Mouse (Mus musculus) lung, postnatal 0 days (tissue): ENCODE data around the gene Smarca4.

Experiments used
- CTCF ChIP-seq: IDR thresholded peaks from 2 replicates; pipeline ENCODE4 v1.5.1; 2016; ENCODE audit warnings: antibody characterized with exemption, mild to moderate bottlenecking
- EP300 ChIP-seq: IDR thresholded peaks from 2 replicates; pipeline ENCODE4 v1.6.1; 2016; ENCODE audit warnings: antibody characterized with exemption, mild to moderate bottlenecking, control low read depth

DNA sequence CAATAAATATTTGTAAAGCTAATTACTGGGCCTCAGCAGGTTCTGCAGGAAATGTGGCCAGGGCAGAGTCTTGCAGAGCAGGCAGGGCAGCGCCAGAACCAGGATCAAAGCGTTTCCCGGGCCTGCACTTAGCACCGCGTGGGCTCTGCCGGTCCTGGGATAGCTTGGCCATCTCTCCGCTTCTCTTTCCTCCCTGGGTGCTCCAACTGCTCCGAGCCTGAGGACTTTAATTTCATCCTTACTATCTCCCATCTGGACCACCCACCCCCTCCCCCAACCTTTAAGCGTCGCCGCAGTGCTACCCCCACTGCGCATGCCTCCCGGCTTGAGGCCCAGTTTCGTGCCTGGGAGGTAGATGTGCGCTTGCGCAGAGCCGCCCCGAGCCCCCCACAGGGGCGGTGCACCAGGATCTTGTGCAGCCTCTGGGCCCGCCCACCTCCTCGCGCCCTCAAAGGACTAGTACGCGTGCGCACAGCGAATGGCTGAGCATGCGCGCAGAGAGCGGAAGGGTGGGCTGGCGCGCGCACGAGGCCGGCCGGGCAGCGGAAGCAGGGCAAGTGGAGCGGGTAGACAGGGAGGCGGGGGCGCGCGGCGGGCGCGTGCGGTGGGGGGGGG is at the start of gene Smarca4:
- TF ChIP-seq CTCF = no peak
- TF ChIP-seq EP300 = no peak
